Mouse (Mus musculus): ENCODE measurements at regions not wholly inside any gene's neighbourhood (a gene's known extent, or its start where the extent isn't known, plus 50 kb on each side); places are given as distances from the start of the nearest gene placed in this dataset.

GRCm38 (mm10) chr19:15047896-15048295 lies 450.0 kb upstream of the Tle4 start:
- Histone ChIP-seq H3K36me3 (ENCODE audit: control insufficient read depth, insufficient read depth, low read length) (no peaks in the 10 kb centered on the region), H3K9ac (ENCODE audit: low read depth, low read length) (no peak overlapping the region), H3K4me2 (replicated peaks; ENCODE audit: low read depth, low read length) (no peak overlapping the region), H3K4me1 (ENCODE audit: control insufficient read depth, insufficient read depth, low read length) (no peaks in the 10 kb centered on the region), H3K27me3 (ENCODE audit: control insufficient read depth, insufficient read depth, low read length) (no peaks in the 10 kb centered on the region), H3K27ac (ENCODE audit: low read depth, low read length) (no peak overlapping the region), H3K4me3 (ENCODE audit: low read length) (no peak overlapping the region), H3K9me3 (ENCODE audit: control insufficient read depth, low read length) (no peaks in the 10 kb centered on the region)
- no peak for ATAC-seq (ENCODE audit: low FRiP score, low TSS enrichment)
- 71% methylated on average over 2 of the region's 2 CpGs for WGBS

GRCm38 (mm10) chr19:15047306-15047868 lies 449.5 kb upstream of the Tle4 start:
- no peak for ATAC-seq (ENCODE audit: low FRiP score, low TSS enrichment)
- H3K27ac ChIP-seq (ENCODE audit: low read depth, low read length) = no peak overlapping the region
- no peak overlapping the region for H3K4me3 ChIP-seq (ENCODE audit: low read length)
- WGBS = 67% methylated on average over 4 of the region's 4 CpGs
- H3K27me3 ChIP-seq (ENCODE audit: control insufficient read depth, insufficient read depth, low read length) = no peaks in the 10 kb centered on the region
- no peaks in the 10 kb centered on the region for H3K9me3 ChIP-seq (ENCODE audit: control insufficient read depth, low read length)
- H3K9ac ChIP-seq (ENCODE audit: low read depth, low read length) = no peak overlapping the region
- H3K4me2 ChIP-seq (replicated peaks; ENCODE audit: low read depth, low read length) = no peak overlapping the region
- H3K36me3 ChIP-seq (ENCODE audit: control insufficient read depth, insufficient read depth, low read length) = no peaks in the 10 kb centered on the region
- no peaks in the 10 kb centered on the region for H3K4me1 ChIP-seq (ENCODE audit: control insufficient read depth, insufficient read depth, low read length)

- H3K4me2 ChIP-seq (replicated peaks; ENCODE audit: low read depth, low read length) = no peak overlapping the region
- H3K4me1 ChIP-seq (ENCODE audit: control insufficient read depth, insufficient read depth, low read length) = no peaks in the 10 kb centered on the region
- no peaks in the 10 kb centered on the region for H3K36me3 ChIP-seq (ENCODE audit: control insufficient read depth, insufficient read depth, low read length)
- no peak overlapping the region for H3K9ac ChIP-seq (ENCODE audit: low read depth, low read length)
- ATAC-seq (ENCODE audit: low FRiP score, low TSS enrichment) = no peak
- H3K9me3 ChIP-seq (ENCODE audit: control insufficient read depth, low read length) = no peaks in the 10 kb centered on the region
- no peak overlapping the region for H3K4me3 ChIP-seq (ENCODE audit: low read length)
- 10% methylated on average over 3 of the region's 3 CpGs for WGBS
- no peak overlapping the region for H3K27ac ChIP-seq (ENCODE audit: low read depth, low read length)
- H3K27me3 ChIP-seq (ENCODE audit: control insufficient read depth, insufficient read depth, low read length) = 0 out of 2 replicates have a peak, but pooled peaks cover 5% of the 10 kb centered on the region
These were observed 437.7 kb upstream of the Tle4 start for GRCm38 (mm10) chr19:15035554-15035953.

- WGBS = 47% methylated on average over 8 of the region's 8 CpGs
- H3K36me3 ChIP-seq (ENCODE audit: control insufficient read depth, insufficient read depth, low read length) = no peaks in the 10 kb centered on the region
- H3K4me1 ChIP-seq (ENCODE audit: control insufficient read depth, insufficient read depth, low read length) = no peaks in the 10 kb centered on the region
- no peak overlapping the region for H3K4me2 ChIP-seq (replicated peaks; ENCODE audit: low read depth, low read length)
- no peaks in the 10 kb centered on the region for H3K9me3 ChIP-seq (ENCODE audit: control insufficient read depth, low read length)
- H3K27me3 ChIP-seq (ENCODE audit: control insufficient read depth, insufficient read depth, low read length) = 0 out of 2 replicates have a peak, but pooled peaks cover 5% of the 10 kb centered on the region
- no peak overlapping the region for H3K27ac ChIP-seq (ENCODE audit: low read depth, low read length)
- H3K9ac ChIP-seq (ENCODE audit: low read depth, low read length) = no peak overlapping the region
- H3K4me3 ChIP-seq (ENCODE audit: low read length) = no peak overlapping the region
- no peak for ATAC-seq (ENCODE audit: low FRiP score, low TSS enrichment)
These were observed 436.1 kb upstream of the Tle4 start for GRCm38 (mm10) chr19:15033921-15034320.

- no peak for ATAC-seq (ENCODE audit: low FRiP score, low TSS enrichment)
- Histone ChIP-seq H3K36me3 (ENCODE audit: control insufficient read depth, insufficient read depth, low read length) (no peaks in the 10 kb centered on the region), H3K9me3 (ENCODE audit: control insufficient read depth, low read length) (no peaks in the 10 kb centered on the region), H3K4me2 (replicated peaks; ENCODE audit: low read depth, low read length) (no peak overlapping the region), H3K27ac (ENCODE audit: low read depth, low read length) (no peak overlapping the region), H3K4me3 (ENCODE audit: low read length) (no peak overlapping the region), H3K27me3 (ENCODE audit: control insufficient read depth, insufficient read depth, low read length) (0 out of 2 replicates have a peak, but pooled peaks cover 5% of the 10 kb centered on the region), H3K4me1 (ENCODE audit: control insufficient read depth, insufficient read depth, low read length) (no peaks in the 10 kb centered on the region), H3K9ac (ENCODE audit: low read depth, low read length) (no peak overlapping the region)
- WGBS = 66% methylated on average over 5 of the region's 5 CpGs
These were observed 435.5 kb upstream of the Tle4 start for GRCm38 (mm10) chr19:15033396-15033795.

- H3K4me1 ChIP-seq (ENCODE audit: control insufficient read depth, insufficient read depth, low read length) = no peaks in the 10 kb centered on the region
- H3K27ac ChIP-seq (ENCODE audit: low read depth, low read length) = no peak overlapping the region
- H3K9me3 ChIP-seq (ENCODE audit: control insufficient read depth, low read length) = no peaks in the 10 kb centered on the region
- 0 out of 2 replicates have a peak, but pooled peaks cover 5% of the 10 kb centered on the region for H3K27me3 ChIP-seq (ENCODE audit: control insufficient read depth, insufficient read depth, low read length)
- H3K36me3 ChIP-seq (ENCODE audit: control insufficient read depth, insufficient read depth, low read length) = no peaks in the 10 kb centered on the region
- H3K9ac ChIP-seq (ENCODE audit: low read depth, low read length) = no peak overlapping the region
- no peak overlapping the region for H3K4me2 ChIP-seq (replicated peaks; ENCODE audit: low read depth, low read length)
- 78% methylated on average over 9 of the region's 9 CpGs for WGBS
- no peak for ATAC-seq (ENCODE audit: low FRiP score, low TSS enrichment)
- no peak overlapping the region for H3K4me3 ChIP-seq (ENCODE audit: low read length)
These were observed 434.6 kb upstream of the Tle4 start for GRCm38 (mm10) chr19:15032297-15032947.

GRCm38 (mm10) chr19:15031483-15031882 lies 433.6 kb upstream of the Tle4 start:
- H3K4me2 ChIP-seq (replicated peaks; ENCODE audit: low read depth, low read length) = no peak overlapping the region
- no peak overlapping the region for H3K9ac ChIP-seq (ENCODE audit: low read depth, low read length)
- H3K27me3 ChIP-seq (ENCODE audit: control insufficient read depth, insufficient read depth, low read length) = 0 out of 2 replicates have a peak, but pooled peaks cover 5% of the 10 kb centered on the region
- H3K36me3 ChIP-seq (ENCODE audit: control insufficient read depth, insufficient read depth, low read length) = no peaks in the 10 kb centered on the region
- H3K27ac ChIP-seq (ENCODE audit: low read depth, low read length) = no peak overlapping the region
- no peaks in the 10 kb centered on the region for H3K4me1 ChIP-seq (ENCODE audit: control insufficient read depth, insufficient read depth, low read length)
- no peak for ATAC-seq (ENCODE audit: low FRiP score, low TSS enrichment)
- no peaks in the 10 kb centered on the region for H3K9me3 ChIP-seq (ENCODE audit: control insufficient read depth, low read length)
- H3K4me3 ChIP-seq (ENCODE audit: low read length) = no peak overlapping the region

GRCm38 (mm10) chr19:15003596-15003995 lies 405.7 kb upstream of the Tle4 start:
- 74% methylated on average over 3 of the region's 3 CpGs for WGBS
- ATAC-seq (ENCODE audit: low FRiP score, low TSS enrichment) = no peak
- H3K4me3 ChIP-seq (ENCODE audit: low read length) = no peak overlapping the region
- no peak overlapping the region for H3K4me2 ChIP-seq (replicated peaks; ENCODE audit: low read depth, low read length)
- H3K4me1 ChIP-seq (ENCODE audit: control insufficient read depth, insufficient read depth, low read length) = no peaks in the 10 kb centered on the region
- no peak overlapping the region for H3K27ac ChIP-seq (ENCODE audit: low read depth, low read length)
- no peaks in the 10 kb centered on the region for H3K36me3 ChIP-seq (ENCODE audit: control insufficient read depth, insufficient read depth, low read length)
- no peak overlapping the region for H3K9ac ChIP-seq (ENCODE audit: low read depth, low read length)
- no peaks in the 10 kb centered on the region for H3K9me3 ChIP-seq (ENCODE audit: control insufficient read depth, low read length)
- no peaks in the 10 kb centered on the region for H3K27me3 ChIP-seq (ENCODE audit: control insufficient read depth, insufficient read depth, low read length)

- ATAC-seq (ENCODE audit: low FRiP score, low TSS enrichment) = no peak
- no peaks in the 10 kb centered on the region for H3K4me1 ChIP-seq (ENCODE audit: control insufficient read depth, insufficient read depth, low read length)
- no peaks in the 10 kb centered on the region for H3K36me3 ChIP-seq (ENCODE audit: control insufficient read depth, insufficient read depth, low read length)
- H3K9me3 ChIP-seq (ENCODE audit: control insufficient read depth, low read length) = no peaks in the 10 kb centered on the region
- H3K27me3 ChIP-seq (ENCODE audit: control insufficient read depth, insufficient read depth, low read length) = no peaks in the 10 kb centered on the region
- no peak overlapping the region for H3K9ac ChIP-seq (ENCODE audit: low read depth, low read length)
- 93% methylated on average over 2 of the region's 2 CpGs for WGBS
- no peak overlapping the region for H3K27ac ChIP-seq (ENCODE audit: low read depth, low read length)
- no peak overlapping the region for H3K4me3 ChIP-seq (ENCODE audit: low read length)
- no peak overlapping the region for H3K4me2 ChIP-seq (replicated peaks; ENCODE audit: low read depth, low read length)
These were observed 395.5 kb upstream of the Tle4 start for GRCm38 (mm10) chr19:14993344-14993743.
